Mouse (Mus musculus): Measurements from ENCODE around the gene Bbip1. TPM values are rescaled to one million over a fixed set of nuclear protein-coding genes. Genes with fewer than 3 reads are reported as not detected.
"Not testable (repeated sequence)": the region's sequence is repeated elsewhere in the genome, so short reads cannot be mapped to it uniquely, and the experiment has no call there.

Bbip1 gene
- polyA plus RNA-seq, 1 experiment from 2014 or later: 103 TPM

- WGBS: 77% methylated on average over 3 of the region's 3 CpGs
- Histone ChIP-seq H3K4me1 (replicated peaks; ENCODE audit: control insufficient read depth, insufficient read depth, low read length) (0 out of 2 replicates have a peak, but pooled peaks cover 6% of the 10 kb centered on the region), H3K4me3 (ENCODE audit: low read depth, low read length) (no peak overlapping the region), H3K27me3 (replicated peaks; ENCODE audit: control insufficient read depth, insufficient read depth, low read length) (no peaks in the 10 kb centered on the region), H3K9me3 (ENCODE audit: control insufficient read depth, low read length) (no peaks in the 10 kb centered on the region), H3K36me3 (ENCODE audit: control insufficient read depth, insufficient read depth, low read length) (no peaks in the 10 kb centered on the region), H3K9ac (ENCODE audit: low read depth, low read length) (no peak overlapping the region), H3K4me2 (no peak overlapping the region), H3K27ac (ENCODE audit: low read depth, low read length) (no peak overlapping the region)
- DNase-seq (ENCODE audit: low spot score): no peak
- ATAC-seq (replicated peaks; ENCODE audit: low FRiP score): no peak
Observed at GRCm38 (mm10) chr19:53969226-53969625, 24.8 kb upstream of the Bbip1 start.

- H3K9me3 ChIP-seq (ENCODE audit: control insufficient read depth, low read length): no peaks in the 10 kb centered on the region
- no peaks in the 10 kb centered on the region for H3K4me1 ChIP-seq (replicated peaks; ENCODE audit: control insufficient read depth, insufficient read depth, low read length)
- no peak for DNase-seq (ENCODE audit: low spot score)
- H3K27me3 ChIP-seq (replicated peaks; ENCODE audit: control insufficient read depth, insufficient read depth, low read length): no peaks in the 10 kb centered on the region
- 57% methylated on average over 10 of the region's 10 CpGs for WGBS
- H3K36me3 ChIP-seq (ENCODE audit: control insufficient read depth, insufficient read depth, low read length): no peaks in the 10 kb centered on the region
- peak overlapping the region; percentile 93 for H3K27ac ChIP-seq (ENCODE audit: low read depth, low read length)
- no peak overlapping the region for H3K4me3 ChIP-seq (ENCODE audit: low read depth, low read length)
- peak overlapping the region; percentile 45 for H3K9ac ChIP-seq (ENCODE audit: low read depth, low read length)
- ATAC-seq (replicated peaks; ENCODE audit: low FRiP score): peak; percentile 87
- H3K4me2 ChIP-seq: peak overlapping the region; percentile 50
Observed at GRCm38 (mm10) chr19:53964910-53965633, 20.6 kb upstream of the Bbip1 start.

- peak overlapping the region; percentile 93; the same call in 1 of the 2 replicates for H3K27ac ChIP-seq (ENCODE audit: low read depth, low read length)
Observed at GRCm38 (mm10) chr19:53964347-53964746, 19.9 kb upstream of the Bbip1 start.

GRCm38 (mm10) chr19:53962511-53962910 lies 18.1 kb upstream of the Bbip1 start:
- H3K36me3 ChIP-seq (ENCODE audit: control insufficient read depth, insufficient read depth, low read length): no peaks in the 10 kb centered on the region
- 85% methylated on average over 4 of the region's 4 CpGs for WGBS

More at GRCm38 (mm10) chr19:53964347-53964746, 19.9 kb upstream of the Bbip1 start:
- not testable (repeated sequence) for H3K4me3 ChIP-seq (ENCODE audit: low read depth, low read length); H3K4me2 ChIP-seq; H3K4me1 ChIP-seq (replicated peaks; ENCODE audit: control insufficient read depth, insufficient read depth, low read length); ATAC-seq (replicated peaks; ENCODE audit: low FRiP score); H3K27me3 ChIP-seq (replicated peaks; ENCODE audit: control insufficient read depth, insufficient read depth, low read length); H3K36me3 ChIP-seq (ENCODE audit: control insufficient read depth, insufficient read depth, low read length); H3K9ac ChIP-seq (ENCODE audit: low read depth, low read length); H3K9me3 ChIP-seq (ENCODE audit: control insufficient read depth, low read length); DNase-seq (ENCODE audit: low spot score)
- 91% methylated on average over 3 of the region's 3 CpGs for WGBS

GRCm38 (mm10) chr19:53957513-53957912 lies 13.1 kb upstream of the Bbip1 start:
- H3K9ac ChIP-seq (ENCODE audit: low read depth, low read length): no peak overlapping the region
- no peaks in the 10 kb centered on the region for H3K9me3 ChIP-seq (ENCODE audit: control insufficient read depth, low read length)
- no peak overlapping the region for H3K4me2 ChIP-seq
- 87% methylated on average over 2 of the region's 2 CpGs for WGBS
- DNase-seq (ENCODE audit: low spot score) (no peak), ATAC-seq (replicated peaks; ENCODE audit: low FRiP score) (peak; percentile 69; the same call in 1 of the 2 replicates)
- peaks cover 7% of the 10 kb centered on the region; the same call in 1 of the 2 replicates for H3K4me1 ChIP-seq (replicated peaks; ENCODE audit: control insufficient read depth, insufficient read depth, low read length)
- H3K36me3 ChIP-seq (ENCODE audit: control insufficient read depth, insufficient read depth, low read length): no peaks in the 10 kb centered on the region
- H3K4me3 ChIP-seq (ENCODE audit: low read depth, low read length): no peak overlapping the region
- no peaks in the 10 kb centered on the region for H3K27me3 ChIP-seq (replicated peaks; ENCODE audit: control insufficient read depth, insufficient read depth, low read length)
- H3K27ac ChIP-seq (ENCODE audit: low read depth, low read length): no peak overlapping the region

More at GRCm38 (mm10) chr19:53962511-53962910, 18.1 kb upstream of the Bbip1 start:
- no peak overlapping the region for H3K27ac ChIP-seq (ENCODE audit: low read depth, low read length)
- DNase-seq (ENCODE audit: low spot score): no peak
- H3K4me1 ChIP-seq (replicated peaks; ENCODE audit: control insufficient read depth, insufficient read depth, low read length): 0 out of 2 replicates have a peak, but pooled peaks cover under 1% of the 10 kb centered on the region
- ATAC-seq (replicated peaks; ENCODE audit: low FRiP score): no peak
- H3K27me3 ChIP-seq (replicated peaks; ENCODE audit: control insufficient read depth, insufficient read depth, low read length): no peaks in the 10 kb centered on the region
- no peak overlapping the region for H3K4me2 ChIP-seq
- no peak overlapping the region for H3K4me3 ChIP-seq (ENCODE audit: low read depth, low read length)
- no peaks in the 10 kb centered on the region for H3K9me3 ChIP-seq (ENCODE audit: control insufficient read depth, low read length)
- no peak overlapping the region for H3K9ac ChIP-seq (ENCODE audit: low read depth, low read length)

GRCm38 (mm10) chr19:53945171-53946042 lies 980 bp upstream of the Bbip1 start:
- H3K27me3 ChIP-seq (replicated peaks; ENCODE audit: control insufficient read depth, insufficient read depth, low read length): no peaks in the 10 kb centered on the region

GRCm38 (mm10) chr19:53944786-53945169 lies 351 bp upstream of the Bbip1 start:
- Histone ChIP-seq H3K36me3 (ENCODE audit: control insufficient read depth, insufficient read depth, low read length) (no peaks in the 10 kb centered on the region), H3K27me3 (replicated peaks; ENCODE audit: control insufficient read depth, insufficient read depth, low read length) (no peaks in the 10 kb centered on the region), H3K4me1 (replicated peaks; ENCODE audit: control insufficient read depth, insufficient read depth, low read length) (peaks cover 21% of the 10 kb centered on the region), H3K9ac (ENCODE audit: low read depth, low read length) (peak overlapping the region; percentile 92), H3K4me2 (peak overlapping the region; percentile 80), H3K9me3 (ENCODE audit: control insufficient read depth, low read length) (no peaks in the 10 kb centered on the region), H3K27ac (ENCODE audit: low read depth, low read length) (peak overlapping the region; percentile 96), H3K4me3 (ENCODE audit: low read depth, low read length) (peak overlapping the region; percentile 98)
- ATAC-seq (replicated peaks; ENCODE audit: low FRiP score) (peak; percentile 38), DNase-seq (ENCODE audit: low spot score) (no peak)
- WGBS: under 1% methylated on average over 43 of the region's 47 CpGs

More at GRCm38 (mm10) chr19:53945171-53946042, 980 bp upstream of the Bbip1 start:
- 1% methylated on average over 37 of the region's 69 CpGs for WGBS
- Histone ChIP-seq H3K4me2 (peak overlapping the region; percentile 80), H3K4me3 (ENCODE audit: low read depth, low read length) (peak overlapping the region; percentile 98), H3K4me1 (replicated peaks; ENCODE audit: control insufficient read depth, insufficient read depth, low read length) (peaks cover 19% of the 10 kb centered on the region), H3K27ac (ENCODE audit: low read depth, low read length) (peak overlapping the region; percentile 96), H3K36me3 (ENCODE audit: control insufficient read depth, insufficient read depth, low read length) (no peaks in the 10 kb centered on the region), H3K9ac (ENCODE audit: low read depth, low read length) (peak overlapping the region; percentile 92), H3K9me3 (ENCODE audit: control insufficient read depth, low read length) (no peaks in the 10 kb centered on the region)
- ATAC-seq (replicated peaks; ENCODE audit: low FRiP score) (no peak; the same call in 1 of the 2 replicates), DNase-seq (ENCODE audit: low spot score) (peak; percentile 73)

DNA sequence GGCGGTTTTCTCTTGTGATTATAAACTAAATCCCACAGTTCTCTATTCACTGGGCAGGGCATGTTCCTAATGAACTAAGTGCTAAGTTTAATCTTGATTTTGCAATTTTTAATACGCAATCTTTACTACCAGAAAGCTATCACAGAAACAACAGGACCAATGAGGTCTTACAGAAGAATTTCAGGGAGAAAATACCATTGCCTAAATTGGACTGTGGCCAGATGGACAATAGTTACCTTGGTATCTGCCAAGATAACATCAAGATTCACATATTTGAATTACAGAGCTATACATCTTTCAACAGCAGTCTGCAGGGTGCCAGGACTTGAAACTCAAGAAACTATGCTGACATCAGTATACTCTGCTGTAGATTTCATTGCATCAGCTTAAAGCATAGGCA lies 2.1 kb downstream of the Bbip1 start:
- DNase-seq (ENCODE audit: low spot score) (no peak), ATAC-seq (replicated peaks; ENCODE audit: low FRiP score) (no peak)
- H3K36me3 ChIP-seq (ENCODE audit: control insufficient read depth, insufficient read depth, low read length): peaks cover 4% of the 10 kb centered on the region; the same call in 1 of the 2 replicates
- WGBS: 92% methylated on average over 2 of the region's 2 CpGs
- no peak overlapping the region for H3K27ac ChIP-seq (ENCODE audit: low read depth, low read length)
- peak overlapping the region; percentile 63 for H3K4me2 ChIP-seq
- H3K4me1 ChIP-seq (replicated peaks; ENCODE audit: control insufficient read depth, insufficient read depth, low read length): peaks cover 20% of the 10 kb centered on the region
- H3K4me3 ChIP-seq (ENCODE audit: low read depth, low read length): no peak overlapping the region
- no peak overlapping the region for H3K9ac ChIP-seq (ENCODE audit: low read depth, low read length)
- no peaks in the 10 kb centered on the region for H3K9me3 ChIP-seq (ENCODE audit: control insufficient read depth, low read length)
- H3K27me3 ChIP-seq (replicated peaks; ENCODE audit: control insufficient read depth, insufficient read depth, low read length): no peaks in the 10 kb centered on the region
